Comparison of ENCODE assay signal across 9 mouse cellular contexts in the genomic region with DNA sequence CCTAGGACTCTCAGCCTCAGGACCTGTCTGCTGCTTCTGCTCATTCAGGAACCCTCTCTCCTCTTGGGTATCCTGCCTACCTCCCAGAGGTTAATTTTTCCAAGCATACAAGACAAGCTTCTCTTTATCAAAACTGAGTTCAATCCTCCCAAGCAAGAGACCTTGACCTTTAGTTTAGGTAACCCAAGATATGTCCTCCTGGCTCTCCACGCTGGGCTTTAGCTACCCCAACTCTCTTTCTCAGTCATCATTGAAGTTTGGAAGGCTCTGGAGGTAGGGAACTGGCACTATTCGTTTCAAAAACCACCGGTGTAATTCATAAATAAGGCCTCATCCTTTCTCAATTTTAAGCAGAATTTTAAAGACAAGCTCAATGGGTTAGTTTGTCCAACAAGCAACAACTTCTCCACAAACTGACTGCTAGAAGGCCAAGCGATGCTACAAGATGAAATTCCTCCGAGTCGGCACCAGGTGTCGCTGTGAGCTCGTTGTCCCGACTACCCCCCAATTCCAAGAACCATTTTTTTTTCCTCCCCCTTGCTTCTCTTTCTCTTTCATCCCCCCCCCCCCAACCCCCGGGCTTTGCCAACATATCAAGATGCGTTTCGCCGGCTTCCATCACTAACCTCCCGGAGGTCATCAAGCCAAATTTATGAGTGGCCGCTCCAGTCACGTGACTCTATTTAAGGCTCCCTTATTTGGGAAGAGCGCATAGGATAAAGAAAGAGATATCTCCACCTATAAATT. TPM values are rescaled to one million over a fixed set of nuclear protein-coding genes. Genes with fewer than 3 reads are reported as not detected.
DNase-seq lines count a peak whose midpoint lies in the region; ATAC-seq and TF ChIP-seq lines count a peak whose summit lies in the region.
"Had no signal": no experiment of that assay in that cellular context is flagged by ENCODE, and none has a peak within 500 bp of the region (broad histone marks: within the 10 kb centered on the region; RNA-seq: fewer than 3 reads in every experiment).

No protein-coding gene starts in this region.

- peak overlapping the region; percentile 85 for H3K9ac ChIP-seq in hindbrain, embryonic 13.5 days
- H3K9ac ChIP-seq in liver, embryonic 11.5 days (ENCODE audit: low read depth, low read length): no peak overlapping the region
- peak overlapping the region; percentile 94 for H3K9ac ChIP-seq in neural tube, embryonic 12.5 days

- H3K4me2 ChIP-seq in hindbrain, embryonic 13.5 days: peak overlapping the region; percentile 58
- peak overlapping the region; percentile 59 for H3K4me2 ChIP-seq in liver, embryonic 11.5 days
- H3K4me2 ChIP-seq in neural tube, embryonic 12.5 days (replicated peaks): peak overlapping the region; percentile 86

- H3K4me3 ChIP-seq in G1E (ENCODE audit: low read depth, low read length): peak overlapping the region; percentile 77
- H3K4me3 ChIP-seq in hindbrain, embryonic 13.5 days: peak overlapping the region; percentile 51
- H3K4me3 ChIP-seq in liver, embryonic 11.5 days (ENCODE audit: low read depth, low read length): peak overlapping the region; percentile 42
- H3K4me3 ChIP-seq in neural tube, embryonic 12.5 days: peak overlapping the region; percentile 47
- H3K4me3 ChIP-seq: erythroblast, embryonic 14.5 days had no signal

- H3K36me3 ChIP-seq in G1E (replicated peaks): peaks cover 17% of the 10 kb centered on the region
- H3K36me3 ChIP-seq in hindbrain, embryonic 13.5 days: no peaks in the 10 kb centered on the region
- no peaks in the 10 kb centered on the region for H3K36me3 ChIP-seq in liver, embryonic 11.5 days (ENCODE audit: control insufficient read depth, insufficient read depth, low read length)
- H3K36me3 ChIP-seq in neural tube, embryonic 12.5 days: peaks cover 2% of the 10 kb centered on the region; the same call in 1 of the 2 replicates

- peak; percentile 56 for TF ChIP-seq CTCF in G1E (IDR thresholded peaks at IDR 0.05; ENCODE audit: low read depth, low read length)

- no peak for ATAC-seq in G1E (ENCODE audit: extremely low read depth, insufficient number of reproducible peaks, low FRiP score, poor library complexity, severe bottlenecking)
- peak; percentile 22; the same call in 1 of the 2 replicates for ATAC-seq in hindbrain, embryonic 13.5 days (ENCODE audit: low FRiP score)
- ATAC-seq in liver, embryonic 11.5 days (replicated peaks; ENCODE audit: low FRiP score): no peak
- no peak for ATAC-seq in neural tube, embryonic 12.5 days (ENCODE audit: low FRiP score, low read depth)

- H3K27ac ChIP-seq in hindbrain, embryonic 13.5 days: peak overlapping the region; percentile 96
- no peak overlapping the region for H3K27ac ChIP-seq in liver, embryonic 11.5 days (ENCODE audit: low read depth, low read length)
- peak overlapping the region; percentile 96 for H3K27ac ChIP-seq in neural tube, embryonic 12.5 days

- intact Hi-C loops in heart, postnatal 25 days (cut with DNase I): loop anchor here (2.0 to 5.0 kb wide), 3 partner anchors 25 to 151 kb away; no protein-coding TSS in a partner anchor

- WGBS in hindbrain, embryonic 13.5 days: 4% methylated on average over 17 of the region's 17 CpGs
- WGBS in liver, embryonic 11.5 days: 5% methylated on average over 17 of the region's 17 CpGs
- 3% methylated on average over 17 of the region's 17 CpGs for WGBS in neural tube, embryonic 12.5 days

- no peaks in the 10 kb centered on the region for H3K9me3 ChIP-seq in G1E (replicated peaks)
- H3K9me3 ChIP-seq in hindbrain, embryonic 13.5 days: no peaks in the 10 kb centered on the region
- no peaks in the 10 kb centered on the region for H3K9me3 ChIP-seq in liver, embryonic 11.5 days (ENCODE audit: control insufficient read depth, low read length)
- no peaks in the 10 kb centered on the region for H3K9me3 ChIP-seq in neural tube, embryonic 12.5 days

- DNase-seq in heart, adult 11 months: peak; percentile 90
- no peak for DNase-seq in heart, postnatal 25 days (ENCODE audit: low spot score)
- DNase-seq in G1E (ENCODE audit: low spot score): peak; percentile 65
- DNase-seq in embryo, embryonic 11 days: peak; percentile 87
- DNase-seq in liver, embryonic 11.5 days (ENCODE audit: low spot score): no peak
- DNase-seq in urinary bladder, postnatal 14 days (ENCODE audit: low spot score): no peak

- peaks cover 84% of the 10 kb centered on the region for H3K4me1 ChIP-seq in G1E (ENCODE audit: insufficient read depth, low read depth, low read length)
- H3K4me1 ChIP-seq in hindbrain, embryonic 13.5 days (replicated peaks): peaks cover 31% of the 10 kb centered on the region
- no peaks in the 10 kb centered on the region for H3K4me1 ChIP-seq in liver, embryonic 11.5 days (replicated peaks; ENCODE audit: control insufficient read depth, insufficient read depth, low read length)
- H3K4me1 ChIP-seq in neural tube, embryonic 12.5 days: peaks cover 93% of the 10 kb centered on the region

- no peaks in the 10 kb centered on the region for H3K27me3 ChIP-seq in G1E (ENCODE audit: insufficient read depth, low read length)
- H3K27me3 ChIP-seq in hindbrain, embryonic 13.5 days: peaks cover 96% of the 10 kb centered on the region
- H3K27me3 ChIP-seq in liver, embryonic 11.5 days (replicated peaks; ENCODE audit: control insufficient read depth, insufficient read depth, low read length): peaks cover 99% of the 10 kb centered on the region
- H3K27me3 ChIP-seq in neural tube, embryonic 12.5 days (replicated peaks): no peaks in the 10 kb centered on the region

RNA-seq across cellular contexts. Expression of gene Hoxc4, which starts 5.3 kb away (rescaled TPM):
- not detected for total RNA-seq in heart, postnatal 25 days (2021)
- 29.3 and 33.9 TPM in 2 replicates for total RNA-seq in G1E (2014; fragmentation: Nextera tagmentation)
- 11.0 and 12.2 TPM in 2 replicates for total RNA-seq in G1E (2017)
- 60.1 and 65.8 TPM in 2 replicates for polyA plus RNA-seq in G1E (2012)
- 76.2 and 86.9 TPM in 2 replicates for polyA plus RNA-seq in hindbrain, embryonic 13.5 days (2015; fragmentation: Nextera tagmentation; extraction: Ambion mirVana)
- 5.9 and 6.2 TPM in 2 replicates for polyA plus RNA-seq in liver, embryonic 11.5 days (2014; fragmentation: Nextera tagmentation; extraction: Ambion mirVana)
- polyA plus RNA-seq in neural tube, embryonic 12.5 days (2016; fragmentation: Nextera tagmentation; extraction: Ambion mirVana): 69.5 and 77.4 TPM in 2 replicates

RNA-seq across cellular contexts. Expression of gene Hoxc6, which starts 15.4 kb away (rescaled TPM):
- total RNA-seq in heart, postnatal 25 days (2021): not detected
- total RNA-seq in G1E (2014; fragmentation: Nextera tagmentation): 16.3 and 37.1 TPM in 2 replicates
- total RNA-seq in G1E (2017): 8.6 and 12.0 TPM in 2 replicates
- polyA plus RNA-seq in G1E (2012): 27.1 and 28.6 TPM in 2 replicates
- polyA plus RNA-seq in hindbrain, embryonic 13.5 days (2015; fragmentation: Nextera tagmentation; extraction: Ambion mirVana): 5.3 and 9.1 TPM in 2 replicates
- 1.3 and 1.5 TPM in 2 replicates for polyA plus RNA-seq in liver, embryonic 11.5 days (2014; fragmentation: Nextera tagmentation; extraction: Ambion mirVana)
- 68.8 and 77.1 TPM in 2 replicates for polyA plus RNA-seq in neural tube, embryonic 12.5 days (2016; fragmentation: Nextera tagmentation; extraction: Ambion mirVana)
- polyA plus RNA-seq: erythroblast, embryonic 14.5 days had no signal

RNA-seq across cellular contexts. Expression of gene Hoxc8, which starts 23.0 kb away (rescaled TPM):
- total RNA-seq in heart, postnatal 25 days (2021): not detected
- total RNA-seq in G1E (2014; fragmentation: Nextera tagmentation): 21.1 and 26.6 TPM in 2 replicates
- 2.0 and 2.7 TPM in 2 replicates for total RNA-seq in G1E (2017)
- polyA plus RNA-seq in G1E (2012): 10.1 and 12.2 TPM in 2 replicates
- polyA plus RNA-seq in hindbrain, embryonic 13.5 days (2015; fragmentation: Nextera tagmentation; extraction: Ambion mirVana): 0.50 and 1.5 TPM in 2 replicates
- 1.3 and 1.9 TPM in 2 replicates for polyA plus RNA-seq in liver, embryonic 11.5 days (2014; fragmentation: Nextera tagmentation; extraction: Ambion mirVana)
- polyA plus RNA-seq in neural tube, embryonic 12.5 days (2016; fragmentation: Nextera tagmentation; extraction: Ambion mirVana): 44.5 and 65.6 TPM in 2 replicates
- polyA plus RNA-seq: erythroblast, embryonic 14.5 days had no signal

RNA-seq across cellular contexts. Expression of gene Hoxc9, which starts 37.2 kb away (rescaled TPM):
- not detected for total RNA-seq in heart, postnatal 25 days (2021)
- total RNA-seq in G1E (2014; fragmentation: Nextera tagmentation): 5.0 and 7.9 TPM in 2 replicates
- 3.3 and 3.9 TPM in 2 replicates for total RNA-seq in G1E (2017)
- 9.8 and 12.0 TPM in 2 replicates for polyA plus RNA-seq in G1E (2012)
- 0.13 TPM in 1 of 2 replicates, not detected in the other for polyA plus RNA-seq in hindbrain, embryonic 13.5 days (2015; fragmentation: Nextera tagmentation; extraction: Ambion mirVana)
- polyA plus RNA-seq in liver, embryonic 11.5 days (2014; fragmentation: Nextera tagmentation; extraction: Ambion mirVana): 0.22 and 0.49 TPM in 2 replicates
- 45.2 and 47.4 TPM in 2 replicates for polyA plus RNA-seq in neural tube, embryonic 12.5 days (2016; fragmentation: Nextera tagmentation; extraction: Ambion mirVana)
- polyA plus RNA-seq: erythroblast, embryonic 14.5 days had no signal

RNA-seq across cellular contexts. Expression of gene Hoxc5, which starts 46.2 kb away (rescaled TPM):
- total RNA-seq in heart, postnatal 25 days (2021): not detected
- total RNA-seq in G1E (2014; fragmentation: Nextera tagmentation) (9.9 and 19.8 TPM in 2 replicates), G1E (2017) (7.6 and 9.1 TPM in 2 replicates)
- polyA plus RNA-seq in G1E (2012): 11.4 and 12.4 TPM in 2 replicates
- 32.3 and 39.2 TPM in 2 replicates for polyA plus RNA-seq in hindbrain, embryonic 13.5 days (2015; fragmentation: Nextera tagmentation; extraction: Ambion mirVana)
- polyA plus RNA-seq in liver, embryonic 11.5 days (2014; fragmentation: Nextera tagmentation; extraction: Ambion mirVana): 4.1 and 5.3 TPM in 2 replicates
- 32.1 and 35.5 TPM in 2 replicates for polyA plus RNA-seq in neural tube, embryonic 12.5 days (2016; fragmentation: Nextera tagmentation; extraction: Ambion mirVana)
- polyA plus RNA-seq: erythroblast, embryonic 14.5 days had no signal

Comparison
In these comparisons a context has a peak if more than half of its experiments do, and no peak if none do; other contexts are left out.
1. DNase-seq: peak in heart, adult 11 months (single experiment), G1E (single experiment) and embryo, embryonic 11 days (single experiment); none in heart, postnatal 25 days (single experiment), liver, embryonic 11.5 days (single experiment) and urinary bladder, postnatal 14 days (single experiment).
2. Peak in every context shown above with its lines, with median percentiles within 50 percentile points of each other: H3K4me3 ChIP-seq and H3K4me2 ChIP-seq.